Mouse (Mus musculus) central nervous system, embryonic 11.5 days (tissue): Measurements from ENCODE around the gene Mymk. TPM values are rescaled to one million over a fixed set of nuclear protein-coding genes. Genes with fewer than 3 reads are reported as not detected.

Source experiments
- polyA plus RNA-seq: library from polyadenylated mRNA; depleted of rRNA; stranded (reverse); fragments of >200 nt; gene quantifications from 2 replicates; pipeline ENCODE4 v1.2.3, GENCODE M21; 2012; rRNA removed

Mymk gene
- 0.05 and 7.6 TPM in 2 replicates for polyA plus RNA-seq

DNA sequence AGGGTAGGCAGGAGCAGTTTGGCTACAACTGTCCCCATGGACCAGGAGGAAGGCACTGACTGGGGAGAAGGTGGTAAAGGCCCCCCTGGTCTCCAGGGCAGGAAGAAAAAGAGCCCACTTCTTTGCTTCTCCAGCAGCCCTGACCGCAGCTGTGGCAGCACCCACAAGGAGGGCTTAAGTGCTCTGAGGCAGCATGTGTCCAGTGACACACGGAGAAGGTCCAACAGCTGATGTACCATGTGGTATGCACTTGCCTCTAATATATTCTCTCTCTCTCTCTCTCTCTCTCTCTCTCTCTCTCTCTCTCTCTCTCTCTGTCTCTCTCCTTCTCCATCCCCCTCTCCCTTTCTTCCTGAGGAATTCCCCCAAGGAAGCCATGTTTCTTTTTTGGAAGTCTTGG is at the start of gene Mymk:
TSS of gene Mymk (minus strand) at position 202 of the 400 bp plus-strand sequence.

DNA sequence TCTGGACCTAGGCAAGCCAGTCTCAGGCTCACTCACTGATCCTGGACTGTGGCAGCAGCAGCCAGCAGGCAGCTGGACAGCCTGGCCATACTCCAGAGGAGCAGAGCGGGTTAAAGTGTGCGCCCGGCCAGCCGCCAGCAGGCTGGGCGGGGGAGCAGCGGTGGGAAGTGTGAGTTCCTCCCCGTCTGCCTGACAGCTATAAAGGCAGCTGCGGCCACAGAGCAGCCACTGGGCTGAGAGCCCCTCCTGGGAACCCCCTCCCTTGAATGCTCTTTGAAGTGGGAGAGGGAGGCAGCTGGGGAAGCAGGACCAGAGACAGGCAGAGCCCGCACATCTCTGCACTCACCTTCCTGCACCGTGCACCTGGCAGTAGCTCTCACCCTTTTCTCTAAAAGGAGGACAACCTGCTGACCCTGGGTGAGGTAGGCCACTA is 7.2 kb upstream of the Mymk start, which contains the start of gene Adamtsl2:
TSS of gene Adamtsl2 (plus strand) at position 228 of the 433 bp plus-strand sequence.

DNA sequence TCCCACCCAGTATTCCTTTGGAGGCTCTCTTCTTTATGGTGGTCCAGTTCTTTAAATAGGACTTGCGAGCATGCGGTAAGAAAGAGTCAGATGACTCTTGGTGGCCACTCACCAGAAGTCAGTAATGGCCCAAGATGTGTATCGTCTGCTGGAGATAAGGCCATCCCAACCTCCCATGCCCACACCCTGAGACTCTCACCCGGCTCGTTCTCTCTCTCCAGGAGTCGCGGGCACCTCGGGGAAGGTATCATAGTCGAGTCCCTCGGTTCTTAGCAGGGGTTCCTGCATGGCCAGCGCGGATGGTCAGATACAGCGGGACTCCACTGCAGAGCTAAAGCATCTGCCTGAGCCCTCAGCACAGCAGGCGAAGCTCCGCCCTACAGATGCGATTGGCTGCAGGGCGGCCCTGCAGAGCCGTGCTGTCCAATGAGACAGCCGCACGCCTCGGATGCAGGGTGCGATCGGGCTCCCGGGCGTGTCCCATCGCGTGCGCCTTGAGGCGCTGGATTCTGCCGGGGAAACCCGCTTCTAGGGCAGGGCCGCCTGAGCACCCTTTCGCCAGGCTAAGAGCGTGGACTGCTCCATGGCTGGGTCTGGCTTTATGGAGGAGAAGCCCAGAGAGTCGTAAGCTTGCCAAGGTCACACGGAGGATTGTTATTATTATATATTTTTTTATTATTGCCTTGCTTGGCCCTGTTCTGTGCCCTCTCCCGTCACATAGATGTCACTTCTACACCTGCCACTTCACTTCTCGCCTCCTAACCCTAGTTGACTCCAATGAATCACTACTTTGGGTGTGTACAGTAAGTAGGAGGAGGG is 44.2 kb downstream of the Mymk start, which contains the start of gene Slc2a6:
TSS of gene Slc2a6 (minus strand) at position 381 of the 819 bp plus-strand sequence.

Other genes starting within 250 kb of the Mymk start
- not detected in 2 replicates for gene Abo, start 207.2 kb downstream of the Mymk start, polyA plus RNA-seq
- gene Surf6, start 169.3 kb downstream of the Mymk start, polyA plus RNA-seq: 28.5 and 35.8 TPM in 2 replicates
- 64.0 and 77.5 TPM in 2 replicates for gene Med22, start 161.5 kb downstream of the Mymk start, polyA plus RNA-seq
- 2,350 and 2,645 TPM in 2 replicates for gene Rpl7a, start 161.4 kb downstream of the Mymk start, polyA plus RNA-seq
- gene Surf2, start 155.8 kb downstream of the Mymk start, polyA plus RNA-seq: 46.3 and 50.5 TPM in 2 replicates
- gene Surf1, start 155.6 kb downstream of the Mymk start, polyA plus RNA-seq: 48.7 and 54.6 TPM in 2 replicates
- gene Surf4, start 138.3 kb downstream of the Mymk start, polyA plus RNA-seq: 65.9 and 113 TPM in 2 replicates
- gene Stkld1, start 138.1 kb downstream of the Mymk start, polyA plus RNA-seq: 0.02 and 0.06 TPM in 2 replicates
- 65.9 and 68.0 TPM in 2 replicates for gene Rexo4, start 107.8 kb downstream of the Mymk start, polyA plus RNA-seq
- gene Adamts13, start 98.8 kb downstream of the Mymk start, polyA plus RNA-seq: 0.09 and 0.11 TPM in 2 replicates
- 90.2 and 91.9 TPM in 2 replicates for gene Cacfd1, start 62.3 kb downstream of the Mymk start, polyA plus RNA-seq
- 2.2 and 2.4 TPM in 2 replicates for gene Slc2a6, start 44.2 kb downstream of the Mymk start, polyA plus RNA-seq
- gene Adamtsl2, start 7.2 kb upstream of the Mymk start, polyA plus RNA-seq: 7.3 and 8.3 TPM in 2 replicates
- gene Fam163b, start 70.3 kb upstream of the Mymk start, polyA plus RNA-seq: 0.18 and 0.63 TPM in 2 replicates
- 0.61 and 3.2 TPM in 2 replicates for gene Dbh, start 93.1 kb upstream of the Mymk start, polyA plus RNA-seq
- gene Sardh, start 176.2 kb upstream of the Mymk start, polyA plus RNA-seq: 7.4 and 7.9 TPM in 2 replicates